Mouse (Mus musculus): ENCODE data around the gene Klhl41.

The Klhl41 gene

GRCm38 (mm10) chr2:69675266-69675665 lies 5.3 kb downstream of the Klhl41 start:
- TF ChIP-seq GATA4 (IDR thresholded peaks at IDR 0.05; ENCODE audit: insufficient replicate concordance, low read length): no peak

DNA sequence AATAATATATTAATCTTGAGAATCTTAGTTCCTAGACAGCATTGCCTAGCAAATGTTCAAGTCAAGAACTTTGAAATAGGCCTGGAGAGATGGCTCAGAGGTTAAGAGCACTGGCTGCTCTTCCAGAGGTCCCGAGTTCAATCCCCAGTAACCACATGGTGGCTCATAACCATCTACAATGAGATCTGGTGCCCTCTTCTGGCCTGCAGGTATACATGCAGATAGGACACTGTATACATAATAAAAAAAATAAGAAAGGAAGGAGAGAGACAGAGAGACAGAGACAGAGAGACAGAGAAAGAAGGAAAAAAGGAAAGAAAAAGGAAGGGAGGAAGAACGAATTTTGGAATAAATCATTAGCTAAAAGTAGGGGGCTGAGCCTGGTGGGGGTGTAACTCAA lies 6.8 kb downstream of the Klhl41 start:
- TF ChIP-seq GATA4 (IDR thresholded peaks at IDR 0.05; ENCODE audit: insufficient replicate concordance, low read length): no peak

DNA sequence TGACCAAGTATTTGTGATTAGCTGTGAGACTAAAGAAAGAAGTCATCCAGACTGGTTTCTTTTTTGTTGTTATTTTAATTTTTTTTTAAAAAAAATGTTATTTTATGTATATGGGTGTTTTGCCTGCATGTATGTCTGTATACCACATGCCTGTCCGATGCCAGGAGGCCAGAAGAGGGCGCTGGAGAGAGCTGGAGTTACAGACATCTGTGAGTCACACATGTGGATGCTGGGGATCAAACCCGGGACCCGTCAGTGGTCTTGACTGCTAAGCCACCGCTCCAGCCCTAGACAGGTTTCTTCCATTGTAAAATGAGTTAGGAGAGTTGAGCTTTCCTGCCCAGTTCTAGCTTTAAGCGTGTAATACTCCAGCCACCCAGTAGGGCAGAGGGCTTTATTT lies 10.1 kb downstream of the Klhl41 start:
- TF ChIP-seq GATA4 (IDR thresholded peaks at IDR 0.05; ENCODE audit: insufficient replicate concordance, low read length): no peak

DNA sequence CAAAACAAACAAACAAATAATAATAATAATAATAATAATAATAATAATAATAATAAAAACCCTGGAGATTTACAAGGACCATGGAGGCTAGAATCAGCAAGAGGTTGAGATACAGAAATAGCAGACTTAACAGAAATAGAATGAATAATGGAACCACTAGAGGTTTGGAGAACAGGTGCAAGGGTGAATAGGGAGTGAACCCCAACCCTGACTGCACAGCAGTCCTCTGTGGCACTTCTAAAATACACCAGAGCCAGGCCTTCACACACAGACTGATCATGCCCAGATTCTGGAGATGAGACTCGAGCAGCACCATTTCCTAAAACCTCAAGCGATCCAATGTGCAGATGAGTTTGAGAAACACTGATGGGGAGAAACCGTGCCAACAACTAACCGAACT lies 12.0 kb downstream of the Klhl41 start:
- TF ChIP-seq GATA4 (IDR thresholded peaks at IDR 0.05; ENCODE audit: insufficient replicate concordance, low read length): no peak

DNA sequence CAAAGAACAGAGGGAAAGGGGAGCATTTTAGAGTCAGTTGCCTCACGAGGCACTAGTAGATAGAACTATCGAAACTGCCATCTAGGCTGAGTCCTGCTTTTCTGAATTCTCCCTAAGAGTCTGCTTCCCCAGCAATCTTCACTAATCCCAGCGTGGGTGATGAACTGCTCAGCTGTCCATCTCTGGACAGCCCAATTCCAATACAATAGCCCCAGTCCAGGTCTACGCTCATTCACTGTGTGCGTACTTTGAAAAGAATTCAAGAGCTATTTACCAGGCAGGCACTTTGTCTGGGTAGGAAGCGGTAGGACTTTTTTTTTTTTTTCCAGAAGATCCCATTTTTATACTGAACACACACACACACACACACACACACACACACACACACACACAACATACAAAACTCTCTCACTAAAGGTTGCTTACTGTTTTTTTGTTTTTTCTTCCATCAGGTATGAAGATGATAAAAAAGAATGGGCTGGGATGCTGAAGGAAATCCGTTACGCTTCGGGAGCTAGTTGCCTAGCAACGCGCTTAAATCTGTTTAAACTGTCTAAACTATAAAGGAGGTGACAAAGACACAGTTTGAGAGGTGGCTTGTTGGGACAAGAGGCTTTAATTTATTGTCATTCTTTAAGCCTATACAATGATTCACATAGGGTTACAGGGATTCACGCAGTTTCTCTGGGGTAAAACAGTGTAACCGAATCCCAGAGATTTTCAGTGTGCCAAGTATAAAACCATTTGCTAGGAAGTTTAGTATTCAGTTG lies 13.3 kb downstream of the Klhl41 start:
- no peak for TF ChIP-seq GATA4 (IDR thresholded peaks at IDR 0.05; ENCODE audit: insufficient replicate concordance, low read length)

GRCm38 (mm10) chr2:69684488-69684887 lies 14.6 kb downstream of the Klhl41 start:
- TF ChIP-seq GATA4 (IDR thresholded peaks at IDR 0.05; ENCODE audit: insufficient replicate concordance, low read length): no peak

DNA sequence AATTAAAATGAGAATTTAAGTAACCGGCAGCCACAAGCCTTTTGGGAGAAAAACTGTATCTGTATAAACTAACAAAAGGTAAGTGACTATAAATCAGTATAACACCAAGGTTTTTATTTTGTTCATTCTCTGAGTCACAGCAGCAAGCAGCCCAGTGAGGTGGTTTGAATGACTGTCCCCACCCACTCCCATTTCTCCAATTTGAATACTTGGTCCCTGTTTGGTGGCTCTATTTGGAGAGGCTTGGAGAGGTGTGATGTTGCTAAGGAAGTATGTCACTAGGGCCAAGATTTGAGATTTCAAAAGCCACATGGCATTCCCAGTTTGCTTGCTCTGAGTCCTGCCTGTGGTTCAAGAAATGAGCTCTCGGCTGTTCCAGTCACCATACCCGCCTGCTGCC lies 20.3 kb downstream of the Klhl41 start:
- no peak for TF ChIP-seq GATA4 (IDR thresholded peaks at IDR 0.05; ENCODE audit: insufficient replicate concordance, low read length)

DNA sequence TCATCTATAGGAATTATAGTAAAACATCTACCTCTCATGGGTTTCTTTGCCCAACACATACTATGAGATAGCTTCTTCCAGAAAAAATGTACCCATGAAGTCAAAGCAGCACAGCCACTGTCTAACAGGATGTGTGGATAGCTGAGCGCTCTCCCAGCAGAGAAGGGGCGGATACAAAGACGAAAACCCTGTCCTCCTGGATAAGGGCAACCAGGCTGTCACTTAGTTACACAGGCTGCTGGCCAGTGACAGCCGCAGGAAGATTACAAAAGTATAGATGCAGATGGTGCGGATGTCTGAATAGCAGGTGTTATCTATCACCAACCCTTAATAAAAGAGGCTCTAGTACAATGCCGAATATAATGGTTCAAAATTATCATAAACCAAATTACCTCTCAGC lies 20.9 kb downstream of the Klhl41 start:
- no peak for TF ChIP-seq GATA4 (IDR thresholded peaks at IDR 0.05; ENCODE audit: insufficient replicate concordance, low read length)

- no peak for TF ChIP-seq GATA4 (IDR thresholded peaks at IDR 0.05; ENCODE audit: insufficient replicate concordance, low read length)
Observed at GRCm38 (mm10) chr2:69693501-69693900, 23.6 kb downstream of the Klhl41 start.

DNA sequence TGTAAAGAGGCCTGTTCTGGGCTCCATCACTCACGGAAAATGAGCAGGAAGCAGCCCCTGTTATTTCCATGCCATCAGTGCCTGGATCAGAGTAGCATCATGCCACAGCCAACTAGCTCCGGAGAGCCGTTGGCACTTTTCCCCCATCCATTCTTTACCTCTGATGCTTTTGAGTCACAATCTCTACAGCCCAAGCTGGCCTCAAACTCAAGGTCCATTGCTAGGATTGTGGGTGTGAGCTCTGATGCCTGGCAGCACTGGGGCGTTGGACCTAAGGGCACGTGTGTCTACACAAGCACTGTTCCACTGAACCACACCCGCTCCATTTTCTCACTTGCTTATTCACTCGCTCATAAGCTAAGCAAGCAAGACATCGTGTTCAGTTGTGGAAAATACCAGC lies 30.5 kb downstream of the Klhl41 start:
- TF ChIP-seq GATA4 (IDR thresholded peaks at IDR 0.05; ENCODE audit: insufficient replicate concordance, low read length): no peak

DNA sequence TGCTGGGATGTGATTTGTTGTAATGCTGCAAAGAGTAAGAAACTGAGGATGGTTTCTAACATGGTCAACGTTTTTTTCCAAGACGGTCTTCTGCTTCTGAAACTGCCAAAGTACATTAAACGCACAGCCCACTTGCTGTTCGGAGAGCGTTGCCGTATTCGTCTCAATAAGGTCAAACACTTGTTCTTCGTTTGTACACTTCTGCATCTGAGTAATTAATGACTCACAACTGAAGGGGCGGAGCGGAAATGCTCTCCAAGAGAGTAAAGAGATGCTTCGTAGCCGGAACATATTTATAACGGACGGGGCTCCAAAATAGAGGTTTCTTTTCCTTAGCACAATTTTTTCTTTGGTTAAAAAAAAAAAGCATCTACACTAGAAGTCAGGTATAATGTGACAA lies 42.3 kb downstream of the Klhl41 start:
- TF ChIP-seq GATA4 (IDR thresholded peaks at IDR 0.05; ENCODE audit: insufficient replicate concordance, low read length): no peak

DNA sequence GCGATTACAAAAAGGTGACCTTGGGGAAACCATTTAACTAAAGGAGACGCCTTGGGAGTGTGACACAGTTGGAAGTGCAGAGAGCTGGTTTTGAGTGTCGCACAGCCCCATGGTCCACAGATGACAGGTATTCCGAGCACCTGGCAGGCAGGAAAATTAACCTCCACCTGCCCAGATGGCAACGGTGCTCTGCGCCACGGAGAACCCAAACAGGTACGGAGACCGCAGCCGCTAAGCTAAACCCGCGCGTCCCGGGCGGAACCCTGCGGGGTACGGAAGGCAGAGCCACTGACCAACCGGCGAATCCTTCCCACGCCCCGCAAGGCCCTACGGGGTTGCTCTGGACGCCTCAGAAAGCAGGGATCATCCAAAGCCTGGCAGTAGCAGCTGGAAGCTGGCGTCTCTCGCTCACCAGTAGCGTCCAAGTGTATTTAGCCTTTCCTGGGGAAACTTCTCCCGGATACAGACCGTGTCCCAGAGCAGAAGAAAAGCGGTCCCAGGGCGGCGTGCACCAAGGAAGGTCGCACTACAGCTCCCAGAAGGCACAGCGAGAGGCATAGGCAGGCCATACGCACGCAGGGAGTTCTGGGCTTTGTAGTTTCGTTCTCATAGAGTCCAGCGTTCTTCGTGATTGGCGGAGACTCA lies 43.2 kb downstream of the Klhl41 start, which contains the start of gene Fastkd1:
Fastkd1 (minus strand) TSS at position 536 of the 645 bp plus-strand sequence.
- TF ChIP-seq GATA4 (IDR thresholded peaks at IDR 0.05; ENCODE audit: insufficient replicate concordance, low read length): no peak

GRCm38 (mm10) chr2:69713626-69714014 lies 43.7 kb downstream of the Klhl41 start:
- no peak for TF ChIP-seq GATA4 (IDR thresholded peaks at IDR 0.05; ENCODE audit: insufficient replicate concordance, low read length)

GRCm38 (mm10) chr2:69714126-69714525 lies 44.2 kb downstream of the Klhl41 start:
- TF ChIP-seq GATA4 (IDR thresholded peaks at IDR 0.05; ENCODE audit: insufficient replicate concordance, low read length): no peak

DNA sequence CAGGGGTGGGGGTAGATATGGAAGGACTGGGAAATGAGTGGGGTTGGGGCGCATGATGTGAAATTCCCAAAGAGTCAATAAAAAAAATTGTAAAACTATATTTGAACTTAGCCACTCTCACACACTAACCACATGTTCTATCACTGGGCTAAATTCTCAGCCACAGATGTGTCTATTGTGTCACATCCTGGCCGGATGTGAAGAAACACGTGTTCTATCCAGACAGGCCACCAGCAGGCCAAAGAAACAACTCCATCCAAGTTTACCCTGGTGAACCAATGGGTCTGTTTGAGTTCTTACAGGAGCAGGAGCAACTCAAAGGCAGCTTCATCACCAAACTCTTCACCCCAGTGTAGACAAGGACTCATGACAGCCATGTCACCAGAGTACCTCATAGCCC lies 46.6 kb downstream of the Klhl41 start:
- TF ChIP-seq GATA4 (IDR thresholded peaks at IDR 0.05; ENCODE audit: insufficient replicate concordance, low read length): no peak

- no peak for TF ChIP-seq GATA4 (IDR thresholded peaks at IDR 0.05; ENCODE audit: insufficient replicate concordance, low read length)
Observed at GRCm38 (mm10) chr2:69719121-69719520, 49.2 kb downstream of the Klhl41 start.

DNA sequence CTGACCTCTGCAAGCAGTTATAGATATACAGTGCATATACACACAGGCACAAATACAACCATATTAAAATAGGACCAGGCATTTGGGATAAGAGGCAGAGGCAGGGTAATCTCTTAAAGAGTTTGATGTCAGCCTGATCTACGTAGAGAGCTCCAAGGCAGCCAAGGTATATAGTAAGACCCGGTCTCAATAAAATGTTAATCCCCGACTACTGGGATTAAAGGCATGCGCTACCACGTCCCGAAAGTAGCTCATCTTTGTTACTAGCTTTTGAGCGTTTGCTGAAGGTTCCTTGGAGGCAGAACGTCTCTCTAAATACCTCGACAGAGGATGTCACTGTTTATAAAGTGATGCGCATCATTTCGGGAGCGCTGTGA lies 52.3 kb downstream of the Klhl41 start, which contains the start of gene Ppig:
Ppig (plus strand) TSS at position 273 of the 377 bp plus-strand sequence.
- TF ChIP-seq GATA4 (IDR thresholded peaks at IDR 0.05; ENCODE audit: insufficient replicate concordance, low read length): no peak

All from liver, adult (tissue).